Mouse (Mus musculus) hindbrain, embryonic 11.5 days (tissue): Measurements from ENCODE around the gene BC055324. TPM values are rescaled to one million over a fixed set of nuclear protein-coding genes. Genes with fewer than 3 reads are reported as not detected.
A peak's percentile ranks its signal among the peaks of the same experiment; 100 is the strongest.

Experiments
- ATAC-seq: fragments of 200-750 bp; cut with Nextera tagmentation; 2 replicates; pipeline ENCODE4 v1.8.0; 2017; ENCODE audit warnings: mild to moderate bottlenecking, moderate TSS enrichment, moderate library complexity; ENCODE audit not compliant: low FRiP score
- DNase-seq: peaks from one replicate; pipeline ENCODE4 v3.0.0-alpha.2; 2015; ENCODE audit warnings: low spot score
- H3K27ac ChIP-seq: fragments of 300-500 bp; sonication (generic); 2 replicates; pipeline ENCODE4 v1.5.1; 2014; ENCODE audit warnings: mild to moderate bottlenecking, low read depth, low read length
- H3K27me3 ChIP-seq: fragments of 300-500 bp; sonication (generic); 2 replicates; pipeline ENCODE4 v1.6.1; 2014; ENCODE audit warnings: mild to moderate bottlenecking, low read length, moderate library complexity, mixed read lengths; ENCODE audit not compliant: control insufficient read depth, insufficient read depth
- H3K36me3 ChIP-seq: fragments of 300-500 bp; sonication (generic); 2 replicates; pipeline ENCODE4 v1.6.1; 2014; ENCODE audit warnings: mild to moderate bottlenecking, low read length, moderate library complexity, mixed read lengths; ENCODE audit not compliant: control insufficient read depth, insufficient read depth
- H3K4me1 ChIP-seq: fragments of 300-500 bp; sonication (generic); replicated peaks from 2 replicates; pipeline ENCODE4 v1.6.1; 2014; ENCODE audit warnings: low read length, mixed read lengths; ENCODE audit not compliant: control insufficient read depth, insufficient read depth
- H3K4me2 ChIP-seq: fragments of 300-500 bp; sonication (generic); replicated peaks from 2 replicates; pipeline ENCODE4 v1.6.1; 2014; ENCODE audit warnings: mild to moderate bottlenecking, low read depth, low read length
- H3K4me3 ChIP-seq: fragments of 300-500 bp; sonication (generic); 2 replicates; pipeline ENCODE4 v1.5.1; 2014; ENCODE audit warnings: low read depth, low read length
- H3K9ac ChIP-seq: fragments of 300-500 bp; sonication (generic); 2 replicates; pipeline ENCODE4 v1.6.1; 2014; ENCODE audit warnings: low read depth, low read length
- H3K9me3 ChIP-seq: fragments of 300-500 bp; sonication (generic); 2 replicates; pipeline ENCODE4 v1.6.1; 2016; ENCODE audit warnings: low read length; ENCODE audit not compliant: control insufficient read depth
- WGBS: fragments of 180-500 bp; shearing (Covaris S2); extraction: QIAGEN DNeasy Blood & Tissue Kit; methylation state at CpG from one replicate; pipeline ENCODE4 v1.1.7; 2014; 5-methylcytosine and 5-hydroxymethylcytosine counted together
- polyA plus RNA-seq: library from polyadenylated mRNA; unstranded; fragments of >200 nt; fragmentation: Nextera tagmentation; extraction: Ambion mirVana; gene quantifications from 2 replicates; pipeline ENCODE4 v1.2.1, GENCODE M21; 2014

BC055324 gene
- polyA plus RNA-seq, 1 experiment from 2014 or later = 26.1 TPM

- H3K9me3 ChIP-seq = no peaks in the 10 kb centered on the region
- no peak for DNase-seq
- 80% methylated on average over 16 of the region's 16 CpGs for WGBS
These were observed 23.8 kb upstream of the BC055324 start for GRCm38 (mm10) chr1:164018221-164018896.

GRCm38 (mm10) chr1:164014616-164015015 lies 20.0 kb upstream of the BC055324 start:
- Histone ChIP-seq H3K9me3 (no peaks in the 10 kb centered on the region), H3K4me2 (no peak overlapping the region), H3K27ac (no peak overlapping the region), H3K9ac (no peak overlapping the region), H3K36me3 (no peaks in the 10 kb centered on the region), H3K4me3 (no peak overlapping the region), H3K27me3 (no peaks in the 10 kb centered on the region), H3K4me1 (no peaks in the 10 kb centered on the region)
- no peak for DNase-seq
- no peak for ATAC-seq
- WGBS = 74% methylated on average over 1 of the region's 1 CpGs

More at GRCm38 (mm10) chr1:164018221-164018896, 23.8 kb upstream of the BC055324 start:
- no peaks in the 10 kb centered on the region for H3K4me1 ChIP-seq
- no peak overlapping the region for H3K27ac ChIP-seq
- no peaks in the 10 kb centered on the region for H3K27me3 ChIP-seq
- no peak overlapping the region for H3K4me3 ChIP-seq
- no peak for ATAC-seq
- H3K9ac ChIP-seq = no peak overlapping the region
- no peak overlapping the region for H3K4me2 ChIP-seq
- no peaks in the 10 kb centered on the region for H3K36me3 ChIP-seq

- Histone ChIP-seq H3K4me2 (no peak overlapping the region), H3K4me3 (no peak overlapping the region), H3K27ac (no peak overlapping the region), H3K9ac (no peak overlapping the region), H3K27me3 (no peaks in the 10 kb centered on the region), H3K4me1 (no peaks in the 10 kb centered on the region), H3K36me3 (no peaks in the 10 kb centered on the region), H3K9me3 (no peaks in the 10 kb centered on the region)
- ATAC-seq = no peak
- WGBS = 47% methylated on average over 2 of the region's 2 CpGs
- DNase-seq = peak; percentile 52
These were observed 14.6 kb upstream of the BC055324 start for GRCm38 (mm10) chr1:164009235-164009634.

DNA sequence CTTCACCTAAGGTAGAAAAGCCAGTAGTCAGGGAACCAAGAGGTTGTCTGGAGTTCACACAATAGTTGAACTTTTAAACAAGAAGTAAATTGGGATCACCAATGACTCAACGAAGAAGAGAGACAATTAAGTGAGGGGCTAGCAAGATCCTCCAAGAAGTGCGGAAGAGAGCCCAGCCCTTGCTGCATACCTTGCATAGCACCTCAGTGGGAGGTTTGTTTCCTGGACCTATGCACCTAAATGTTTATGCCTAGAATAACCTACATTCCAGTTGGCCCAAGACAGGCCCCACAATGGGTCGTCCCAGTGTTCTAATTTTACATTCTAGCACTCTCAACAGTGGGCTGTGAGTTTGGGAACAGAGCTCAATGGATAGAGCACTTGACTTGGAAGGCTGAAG lies 9.7 kb upstream of the BC055324 start:
- no peak overlapping the region for H3K4me2 ChIP-seq
- ATAC-seq (no peak), DNase-seq (no peak)
- 84% methylated on average over 3 of the region's 3 CpGs for WGBS
- H3K9me3 ChIP-seq = no peaks in the 10 kb centered on the region
- no peaks in the 10 kb centered on the region for H3K36me3 ChIP-seq
- H3K27ac ChIP-seq = no peak overlapping the region
- no peaks in the 10 kb centered on the region for H3K27me3 ChIP-seq
- H3K9ac ChIP-seq = no peak overlapping the region
- no peaks in the 10 kb centered on the region for H3K4me1 ChIP-seq
- no peak overlapping the region for H3K4me3 ChIP-seq

- Histone ChIP-seq H3K9ac (no peak overlapping the region), H3K4me2 (no peak overlapping the region), H3K4me3 (no peak overlapping the region), H3K9me3 (no peaks in the 10 kb centered on the region), H3K4me1 (no peaks in the 10 kb centered on the region), H3K36me3 (no peaks in the 10 kb centered on the region), H3K27ac (no peak overlapping the region), H3K27me3 (no peaks in the 10 kb centered on the region)
- ATAC-seq (no peak), DNase-seq (no peak)
- WGBS = 62% methylated on average over 6 of the region's 6 CpGs
These were observed 7.3 kb upstream of the BC055324 start for GRCm38 (mm10) chr1:164001831-164002452.

GRCm38 (mm10) chr1:163995609-163995913 lies 965 bp upstream of the BC055324 start:
- Histone ChIP-seq H3K27ac (no peak overlapping the region), H3K4me2 (peak overlapping the region; percentile 46), H3K36me3 (no peaks in the 10 kb centered on the region), H3K9ac (no peak overlapping the region; the same call in 1 of the 2 replicates), H3K4me1 (no peaks in the 10 kb centered on the region), H3K27me3 (no peaks in the 10 kb centered on the region), H3K9me3 (no peaks in the 10 kb centered on the region), H3K4me3 (peak overlapping the region; percentile 58)
- no peak for DNase-seq
- WGBS = 85% methylated on average over 1 of the region's 2 CpGs
- no peak for ATAC-seq

- Histone ChIP-seq H3K4me3 (peak overlapping the region; percentile 58), H3K9me3 (no peaks in the 10 kb centered on the region), H3K9ac (peak overlapping the region; percentile 52), H3K27me3 (no peaks in the 10 kb centered on the region), H3K4me1 (no peaks in the 10 kb centered on the region), H3K4me2 (peak overlapping the region; percentile 69), H3K36me3 (no peaks in the 10 kb centered on the region), H3K27ac (no peak overlapping the region)
- WGBS = 2% methylated on average over 38 of the region's 38 CpGs
- peak; percentile 84 for ATAC-seq
- no peak for DNase-seq
These were observed 349 bp downstream of the BC055324 start for GRCm38 (mm10) chr1:163994173-163994720.

DNA sequence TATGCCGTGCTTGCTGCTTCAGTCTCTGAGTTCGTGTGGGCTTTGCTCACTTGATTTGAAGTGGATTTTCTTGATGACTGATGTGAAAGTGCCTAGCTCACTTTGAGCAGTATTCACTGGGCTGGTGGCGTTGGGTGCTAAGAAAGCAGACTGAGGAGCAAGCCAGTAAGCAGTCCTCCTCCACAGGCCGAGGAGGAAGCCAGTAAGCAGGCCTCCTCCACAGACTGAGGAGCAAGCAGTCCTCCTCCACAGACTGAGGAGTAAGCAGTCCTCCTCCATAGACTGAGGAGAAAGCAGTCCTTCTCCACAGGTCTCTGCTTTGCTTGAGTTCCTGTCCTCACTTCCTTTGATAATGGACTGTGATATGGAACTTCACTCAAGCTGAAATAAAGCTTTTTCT lies 2.2 kb downstream of the BC055324 start:
- Histone ChIP-seq H3K9me3 (no peaks in the 10 kb centered on the region), H3K27me3 (no peaks in the 10 kb centered on the region), H3K36me3 (no peaks in the 10 kb centered on the region), H3K4me2 (no peak overlapping the region), H3K27ac (no peak overlapping the region), H3K4me1 (no peaks in the 10 kb centered on the region), H3K9ac (no peak overlapping the region), H3K4me3 (no peak overlapping the region)
- ATAC-seq (no peak), DNase-seq (no peak)
- WGBS = 83% methylated on average over 4 of the region's 4 CpGs

DNA sequence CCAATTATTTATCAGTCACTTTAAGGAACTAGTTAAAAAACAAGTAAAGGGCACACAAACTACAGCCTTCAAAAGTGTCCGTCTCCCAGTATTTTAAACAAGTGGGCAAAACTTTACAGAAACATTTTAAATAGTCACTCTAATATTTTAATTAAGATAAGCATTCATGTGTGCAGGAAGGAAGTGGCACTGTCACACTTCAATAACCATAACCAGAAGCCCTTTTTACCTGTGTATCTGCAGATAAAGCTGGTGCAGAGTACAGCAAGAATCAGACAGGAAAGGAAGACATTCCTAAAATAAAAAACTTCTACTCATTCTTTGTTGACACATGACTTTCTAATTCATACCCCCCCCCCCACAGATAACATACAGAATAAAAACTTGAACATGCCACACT lies 18.1 kb downstream of the BC055324 start:
- Histone ChIP-seq H3K4me2 (no peak overlapping the region), H3K9ac (no peak overlapping the region), H3K27ac (no peak overlapping the region), H3K27me3 (no peaks in the 10 kb centered on the region), H3K36me3 (no peaks in the 10 kb centered on the region), H3K9me3 (no peaks in the 10 kb centered on the region), H3K4me1 (no peaks in the 10 kb centered on the region), H3K4me3 (no peak overlapping the region)
- ATAC-seq (no peak), DNase-seq (no peak)
- 96% methylated on average over 1 of the region's 1 CpGs for WGBS
